Mouse (Mus musculus) cerebellum, postnatal 36 days (tissue): Measurements from ENCODE around the gene Arrdc5.

Experiments used
- DNase-seq, 2 experiments: peaks; one replicate each; pipeline ENCODE4 v3.0.0; 2021 to 2022; ENCODE audit warnings: mixed read lengths in 2 of 2

The Arrdc5 gene

DNA sequence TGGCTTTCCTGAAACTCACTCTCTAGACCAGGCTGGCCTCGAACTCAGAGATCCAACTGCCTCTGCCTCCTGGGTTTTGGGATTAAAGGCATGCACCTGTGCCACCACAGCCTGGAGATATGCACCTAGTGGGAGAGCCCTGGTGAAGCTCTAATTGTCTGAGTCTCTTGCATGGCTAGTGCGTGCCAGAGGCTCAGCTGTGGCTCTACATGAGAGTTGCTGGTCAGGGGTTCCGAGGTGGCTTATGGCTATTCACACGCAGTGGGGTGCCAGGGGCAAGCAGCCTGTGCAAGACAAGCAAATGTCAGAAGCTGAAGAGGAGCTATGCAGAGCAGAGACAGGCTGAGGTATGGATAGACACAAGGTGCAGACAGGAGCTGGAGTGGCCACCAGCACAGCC is 45.4 kb downstream of the Arrdc5 start:
- no peak for DNase-seq

- DNase-seq: peak; percentile 72 to 82
Measured at GRCm38 (mm10) chr17:56251136-56251829, 48.8 kb downstream of the Arrdc5 start.

GRCm38 (mm10) chr17:56245608-56246007 is 54.5 kb downstream of the Arrdc5 start:
- no peak for DNase-seq
